Mouse (Mus musculus) inflammation-experienced regulatory T-cells, adult 16 weeks (primary cell): Measurements from ENCODE around the gene Rpl29. TPM values are rescaled to one million over a fixed set of nuclear protein-coding genes. Genes with fewer than 3 reads are reported as not detected.

ENCODE experiments used
- polyA plus RNA-seq: library from polyadenylated mRNA; unstranded; fragments of 100-300 nt; shearing (Covaris generic); gene quantifications from one replicate; pipeline ENCODE4 v1.2.1, GENCODE M21; 2017

The Rpl29 gene
- 568 TPM for polyA plus RNA-seq

GRCm38 (mm10) chr9:106429221-106430014, at the start of gene Rpl29:
Gene Rpl29, plus strand, starts transcription at chr9:106429454.

GRCm38 (mm10) chr9:106447348-106447747, 18.1 kb downstream of the Rpl29 start, which contains the start of the genes Abhd14b and Abhd14a:
Gene Abhd14b, plus strand, starts transcription at chr9:106447459.
Gene Abhd14a, minus strand, starts transcription at chr9:106447678.

GRCm38 (mm10) chr9:106453271-106454070, 24.2 kb downstream of the Rpl29 start, which contains the start of gene Pcbp4:
Gene Pcbp4, plus strand, starts transcription at chr9:106453291.

GRCm38 (mm10) chr9:106465571-106466200, 36.4 kb downstream of the Rpl29 start, which contains the start of gene Gpr62:
Gene Gpr62, minus strand, starts transcription at chr9:106465938.

GRCm38 (mm10) chr9:106475663-106476001, 46.4 kb downstream of the Rpl29 start, which contains the start of gene Rrp9:
Gene Rrp9, plus strand, starts transcription at chr9:106475963.

GRCm38 (mm10) chr9:106476924-106477484, 47.8 kb downstream of the Rpl29 start, which contains the start of gene Parp3:
Gene Parp3, minus strand, starts transcription at chr9:106476949.

Other genes starting within 250 kb of the Rpl29 start
- 22.2 TPM for gene Ppm1m, start 229.7 kb upstream of the Rpl29 start, polyA plus RNA-seq
- 328 TPM for gene Twf2, start 226.3 kb upstream of the Rpl29 start, polyA plus RNA-seq
- not detected for gene Tlr9, start 206.9 kb upstream of the Rpl29 start, polyA plus RNA-seq
- gene Alas1, start 180.8 kb upstream of the Rpl29 start, polyA plus RNA-seq: 61.3 TPM
- gene Poc1a, start 148.4 kb upstream of the Rpl29 start, polyA plus RNA-seq: 6.3 TPM
- 11.0 TPM for gene Dusp7, start 60.8 kb upstream of the Rpl29 start, polyA plus RNA-seq
- 17.9 TPM for gene Acy1, start 8.9 kb downstream of the Rpl29 start, polyA plus RNA-seq
- 19.1 TPM for gene Abhd14b, start 18.0 kb downstream of the Rpl29 start, polyA plus RNA-seq
- 20.1 TPM for gene Abhd14a, start 18.2 kb downstream of the Rpl29 start, polyA plus RNA-seq
- 20.5 TPM for gene Pcbp4, start 23.8 kb downstream of the Rpl29 start, polyA plus RNA-seq
- gene Gpr62, start 36.5 kb downstream of the Rpl29 start, polyA plus RNA-seq: not detected
- gene Rrp9, start 46.5 kb downstream of the Rpl29 start, polyA plus RNA-seq: 82.3 TPM
- 84.4 TPM for gene Parp3, start 47.5 kb downstream of the Rpl29 start, polyA plus RNA-seq
- gene Iqcf1, start 70.5 kb downstream of the Rpl29 start, polyA plus RNA-seq: not detected
- not detected for gene Iqcf5, start 85.1 kb downstream of the Rpl29 start, polyA plus RNA-seq
- gene Iqcf3, start 132.2 kb downstream of the Rpl29 start, polyA plus RNA-seq: not detected
- not detected for gene Iqcf4, start 141.5 kb downstream of the Rpl29 start, polyA plus RNA-seq
- not detected for gene Iqcf6, start 197.1 kb downstream of the Rpl29 start, polyA plus RNA-seq
- gene Grm2, start 226.6 kb downstream of the Rpl29 start, polyA plus RNA-seq: not detected